Mouse (Mus musculus) forebrain, embryonic 16.5 days (tissue): ENCODE measurements around the gene Cox6a2. TPM values are rescaled to one million over a fixed set of nuclear protein-coding genes. Genes with fewer than 3 reads are reported as not detected.
"Not testable (repeated sequence)": the region's sequence is repeated elsewhere in the genome, so short reads cannot be mapped to it uniquely, and the experiment has no call there.

ENCODE experiments used
- ATAC-seq: fragments of 200-750 bp; cut with Nextera tagmentation; 2 replicates; pipeline ENCODE4 v1.8.0; 2017; ENCODE audit warnings: mild to moderate bottlenecking, moderate library complexity
- H3K27ac ChIP-seq: fragments of 300-500 bp; sonication (generic); 2 replicates; pipeline ENCODE4 v1.5.1; 2014; ENCODE audit warnings: low read length, control low read depth
- H3K27me3 ChIP-seq: fragments of 300-500 bp; sonication (generic); replicated peaks from 2 replicates; pipeline ENCODE4 v1.6.1; 2014; ENCODE audit warnings: low read length; ENCODE audit not compliant: control insufficient read depth, insufficient read depth
- H3K36me3 ChIP-seq: fragments of 300-500 bp; sonication (generic); 2 replicates; pipeline ENCODE4 v1.6.1; 2014; ENCODE audit not compliant: control insufficient read depth, insufficient read depth
- H3K4me1 ChIP-seq: fragments of 300-500 bp; sonication (generic); replicated peaks from 2 replicates; pipeline ENCODE4 v1.6.1; 2014; ENCODE audit warnings: low read length; ENCODE audit not compliant: control insufficient read depth, insufficient read depth
- H3K4me2 ChIP-seq: fragments of 300-500 bp; sonication (generic); 2 replicates; pipeline ENCODE4 v1.6.1; 2014; ENCODE audit warnings: mild to moderate bottlenecking, low read length, control low read depth
- H3K4me3 ChIP-seq: fragments of 300-500 bp; sonication (generic); replicated peaks from 2 replicates; pipeline ENCODE4 v1.5.1; 2014; ENCODE audit warnings: mild to moderate bottlenecking, low read length, control low read depth
- H3K9ac ChIP-seq: fragments of 300-500 bp; sonication (generic); replicated peaks from 2 replicates; pipeline ENCODE4 v1.6.1; 2014; ENCODE audit warnings: low read depth, low read length, control low read depth
- H3K9me3 ChIP-seq: fragments of 300-500 bp; sonication (generic); 2 replicates; pipeline ENCODE4 v1.6.1; 2016; ENCODE audit warnings: low read length; ENCODE audit not compliant: control insufficient read depth
- WGBS: fragments of 180-500 bp; shearing (Covaris S2); extraction: QIAGEN DNeasy Blood & Tissue Kit; methylation state at CpG from one replicate; pipeline ENCODE4 v1.1.7; 2014; 5-methylcytosine and 5-hydroxymethylcytosine counted together
- polyA plus RNA-seq: library from polyadenylated mRNA; unstranded; fragments of >200 nt; fragmentation: Nextera tagmentation; extraction: Ambion mirVana; gene quantifications from 2 replicates; pipeline ENCODE4 v1.2.1, GENCODE M21; 2015

Gene Cox6a2
- polyA plus RNA-seq, 1 experiment from 2014 or later = not detected

GRCm38 (mm10) chr7:128164001-128164400 lies 42.2 kb downstream of the Cox6a2 start:
- WGBS = 94% methylated on average over 4 of the region's 4 CpGs
- H3K27ac ChIP-seq = no peak overlapping the region
- H3K4me1 ChIP-seq = no peaks in the 10 kb centered on the region
- no peak overlapping the region for H3K4me3 ChIP-seq
- no peak for ATAC-seq
- no peak overlapping the region for H3K9ac ChIP-seq
- no peak overlapping the region for H3K4me2 ChIP-seq
- H3K36me3 ChIP-seq = no peaks in the 10 kb centered on the region
- no peaks in the 10 kb centered on the region for H3K9me3 ChIP-seq
- H3K27me3 ChIP-seq = no peaks in the 10 kb centered on the region

- H3K4me3 ChIP-seq, H3K9ac ChIP-seq, H3K36me3 ChIP-seq, H3K27me3 ChIP-seq, H3K4me1 ChIP-seq, H3K4me2 ChIP-seq, H3K27ac ChIP-seq, ATAC-seq, H3K9me3 ChIP-seq: not testable (repeated sequence)
- WGBS = 74% methylated on average over 7 of the region's 8 CpGs
Measured at GRCm38 (mm10) chr7:128158688-128159354, 47.4 kb downstream of the Cox6a2 start.

Other genes with a start within 250 kb of the Cox6a2 start
- gene Fus, start 238.9 kb downstream of the Cox6a2 start, polyA plus RNA-seq = 342 and 386 TPM in 2 replicates
- 4.9 and 5.1 TPM in 2 replicates for gene Pycard, start 212.5 kb downstream of the Cox6a2 start, polyA plus RNA-seq
- gene Trim72, start 202.4 kb downstream of the Cox6a2 start, polyA plus RNA-seq = not detected in 2 replicates
- 0.99 and 1.1 TPM in 2 replicates for gene Itgam, start 143.7 kb downstream of the Cox6a2 start, polyA plus RNA-seq
- not detected in 2 replicates for gene Gm49368, start 143.7 kb downstream of the Cox6a2 start, polyA plus RNA-seq
- not detected in 2 replicates for gene Itgax, start 76.8 kb downstream of the Cox6a2 start, polyA plus RNA-seq
- gene Itgad, start 52.0 kb downstream of the Cox6a2 start, polyA plus RNA-seq = not detected in 2 replicates
- 10.4 and 11.2 TPM in 2 replicates for gene Armc5, start 31.0 kb upstream of the Cox6a2 start, polyA plus RNA-seq
- 9.1 and 9.9 TPM in 2 replicates for gene 9130023H24Rik, start 31.6 kb upstream of the Cox6a2 start, polyA plus RNA-seq
- gene Tgfb1i1, start 40.4 kb upstream of the Cox6a2 start, polyA plus RNA-seq = 15.0 and 16.8 TPM in 2 replicates
- not detected in 2 replicates for gene Slc5a2, start 59.3 kb upstream of the Cox6a2 start, polyA plus RNA-seq
- gene BC017158, start 91.8 kb upstream of the Cox6a2 start, polyA plus RNA-seq = 12.5 and 16.4 TPM in 2 replicates
- 19.9 and 25.4 TPM in 2 replicates for gene Rgs10, start 212.4 kb upstream of the Cox6a2 start, polyA plus RNA-seq